Mouse (Mus musculus): ENCODE results near the gene Snx5.

GRCm38 (mm10) chr2:144230498-144230897 lies 40.2 kb downstream of the Snx5 start:
- TF ChIP-seq CTCF (IDR thresholded peaks at IDR 0.05; ENCODE audit: low read depth), result no peak
- TF ChIP-seq EP300 (IDR thresholded peaks at IDR 0.05; ENCODE audit: low read depth), result peak; percentile 3; the same call in 1 of the 2 replicates
